Mouse (Mus musculus) lung, postnatal 14 days (tissue): Measurements from ENCODE around the gene Bcas3.

Source experiments
- DNase-seq: peaks from one replicate; pipeline ENCODE4 v3.0.0; 2021

The Bcas3 gene

DNA sequence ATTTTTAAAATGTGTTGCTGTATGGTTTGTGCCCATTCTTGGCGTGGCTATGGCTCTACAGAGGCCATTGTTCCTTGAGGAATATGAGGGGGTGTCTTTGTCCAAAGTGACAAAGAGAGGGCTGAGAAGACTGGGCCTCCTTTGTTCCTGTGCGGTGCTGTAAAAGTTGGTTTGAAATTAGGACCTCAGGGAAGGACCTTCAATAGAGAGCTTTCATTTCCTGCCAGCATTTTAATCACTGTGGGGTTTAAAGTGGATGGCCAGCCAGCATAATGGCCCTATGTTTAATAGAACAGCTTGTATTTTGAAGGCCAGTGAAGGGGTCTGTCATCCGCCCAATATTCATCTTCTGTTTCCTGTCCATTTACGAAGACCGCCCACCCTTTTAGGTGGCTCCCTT lies 325.7 kb downstream of the Bcas3 start:
- DNase-seq = no peak

DNA sequence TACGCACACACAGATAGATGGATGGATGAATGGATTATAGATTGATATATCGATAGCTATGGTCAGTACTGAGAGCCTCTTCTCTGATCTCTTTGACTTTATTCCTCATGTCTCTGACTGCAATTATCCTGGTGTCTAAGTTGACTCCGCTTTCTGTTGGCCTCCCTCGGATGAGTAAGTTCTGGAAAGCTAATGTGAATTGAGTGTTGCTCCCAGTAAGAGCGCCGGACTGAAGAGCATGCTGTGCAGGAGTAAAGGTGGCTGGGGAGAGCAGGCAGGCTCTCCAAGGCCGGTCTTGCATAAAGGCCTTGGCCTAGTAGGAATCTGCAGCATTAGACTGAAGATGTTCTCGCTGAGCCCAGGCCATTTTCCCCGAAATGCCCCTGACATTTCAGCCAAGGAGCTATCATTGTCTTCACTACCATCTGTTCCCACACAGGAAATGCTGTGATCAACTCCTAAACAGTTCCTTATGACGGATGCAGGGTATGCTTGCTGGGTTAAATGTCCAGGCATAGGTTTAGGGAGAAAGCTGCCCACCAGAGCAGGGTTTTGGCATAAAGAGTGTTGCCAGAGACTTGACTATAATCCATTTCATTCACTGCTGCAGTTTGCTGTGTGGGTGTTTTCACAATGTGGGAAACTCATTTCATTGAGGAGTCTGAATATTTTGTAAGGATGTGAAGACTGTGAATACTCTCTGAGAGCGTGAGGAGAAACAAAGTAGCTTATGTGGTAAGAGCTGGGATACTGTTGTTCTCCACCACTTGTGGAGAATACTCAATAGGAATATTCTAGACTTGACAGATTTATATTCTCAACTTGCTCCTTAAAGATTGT lies 328.8 kb downstream of the Bcas3 start:
- no peak for DNase-seq

DNA sequence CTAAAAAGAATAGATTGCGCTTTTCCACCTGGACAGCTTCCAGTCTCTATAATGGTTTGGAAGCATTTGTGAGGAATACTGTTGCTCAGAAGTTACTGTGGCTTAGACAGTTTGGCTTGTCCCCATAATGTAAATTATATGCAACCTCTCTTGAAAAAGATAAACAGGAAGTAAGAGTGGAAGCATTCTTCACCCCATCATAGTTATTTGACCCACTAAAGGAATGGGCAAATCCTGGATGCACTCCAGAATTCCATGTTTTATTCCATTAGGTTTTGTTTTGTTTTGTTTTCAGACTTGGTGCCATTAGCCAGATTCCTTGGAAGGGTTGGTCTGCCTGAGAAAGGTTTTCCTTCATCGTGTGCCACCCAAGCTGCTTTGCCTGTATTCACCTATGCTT lies 332.0 kb downstream of the Bcas3 start:
- DNase-seq = no peak

DNA sequence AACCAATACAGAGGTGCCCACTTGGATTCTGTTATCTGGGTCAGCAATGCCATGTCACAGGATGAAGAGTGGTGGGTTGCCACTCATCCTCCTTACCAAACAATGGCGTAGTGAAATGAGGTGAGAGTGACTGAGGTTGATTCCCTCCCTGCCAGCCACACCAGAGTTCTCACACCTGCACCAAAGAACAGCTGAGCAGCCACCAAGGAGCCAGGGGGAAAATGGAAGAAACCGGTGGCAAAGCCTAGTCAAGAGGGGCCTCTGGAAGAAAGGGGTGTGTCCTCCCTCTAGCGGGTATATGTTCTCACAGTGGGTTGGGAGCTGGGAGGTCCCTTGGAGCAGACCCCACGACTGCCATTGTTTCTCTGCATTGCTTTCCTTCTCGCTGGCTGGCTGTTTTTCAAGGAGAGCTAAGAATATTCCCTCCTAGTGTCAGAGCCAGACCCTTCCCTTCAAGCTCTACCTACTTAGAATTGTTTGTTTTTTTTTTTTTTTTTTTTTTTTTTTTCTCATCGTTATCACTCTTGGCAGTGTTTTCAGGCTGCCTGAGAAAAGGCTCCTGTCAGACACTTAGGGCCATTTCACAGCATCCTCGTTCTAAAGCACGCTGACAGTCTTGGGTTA lies 335.0 kb downstream of the Bcas3 start:
- DNase-seq = no peak

DNA sequence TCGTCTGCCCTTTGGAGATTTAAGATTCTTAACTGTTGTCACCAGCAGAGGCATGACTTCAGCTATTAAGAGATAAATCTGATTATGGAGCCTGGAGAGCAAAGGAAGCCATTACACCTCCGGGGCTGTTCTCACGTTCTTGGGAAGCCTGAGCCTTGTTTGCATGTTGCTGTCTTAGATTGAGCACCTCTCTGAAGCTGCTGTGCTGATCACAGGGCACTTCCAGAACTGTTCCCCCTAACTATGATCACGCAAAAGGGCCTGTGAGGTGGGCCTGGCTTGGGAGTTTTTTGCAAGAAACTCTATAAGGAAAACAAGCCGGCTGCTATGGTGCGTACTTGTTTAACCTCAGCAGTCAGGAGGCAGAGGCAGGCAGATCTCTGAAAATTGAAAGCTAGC lies 335.5 kb downstream of the Bcas3 start:
- no peak for DNase-seq

DNA sequence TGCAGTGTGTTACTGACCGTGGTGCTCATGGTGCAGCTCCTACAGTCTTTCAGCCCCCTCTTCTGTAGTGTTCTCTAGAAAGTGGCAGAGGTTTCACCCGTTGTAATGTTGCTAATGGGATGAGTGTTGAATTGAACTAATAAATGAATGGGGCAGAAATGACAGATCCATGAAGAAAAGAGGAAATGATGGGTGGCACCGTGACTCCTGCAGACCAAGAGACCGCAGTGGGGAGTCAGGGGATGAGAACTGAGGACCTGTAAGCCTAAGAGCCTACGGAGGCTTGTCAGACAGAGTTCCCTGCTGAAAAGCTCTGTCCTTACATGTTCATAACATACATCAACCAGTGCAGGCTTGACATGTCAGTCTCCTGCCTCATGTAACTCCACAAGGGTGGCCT lies 336.3 kb downstream of the Bcas3 start:
- DNase-seq = no peak

DNA sequence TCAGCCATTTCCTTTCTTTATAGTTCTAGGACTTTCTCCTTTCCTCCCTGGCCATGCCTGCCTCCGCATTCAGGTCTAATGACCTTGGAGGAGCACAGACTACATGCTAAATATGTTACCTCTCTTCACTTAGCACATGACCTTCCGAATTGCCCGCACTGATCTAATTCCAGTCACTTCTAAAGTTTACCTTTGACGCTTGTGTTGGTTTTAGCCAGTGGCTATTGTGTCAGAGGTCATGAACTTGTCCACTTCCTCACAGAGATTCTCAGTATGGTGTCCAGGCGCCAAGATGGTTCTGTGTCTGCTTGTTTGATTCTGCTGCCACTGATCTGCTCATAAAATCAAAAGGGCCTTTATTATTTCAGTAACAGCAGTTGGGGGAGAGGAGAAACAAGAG lies 338.3 kb downstream of the Bcas3 start:
- DNase-seq = no peak

DNA sequence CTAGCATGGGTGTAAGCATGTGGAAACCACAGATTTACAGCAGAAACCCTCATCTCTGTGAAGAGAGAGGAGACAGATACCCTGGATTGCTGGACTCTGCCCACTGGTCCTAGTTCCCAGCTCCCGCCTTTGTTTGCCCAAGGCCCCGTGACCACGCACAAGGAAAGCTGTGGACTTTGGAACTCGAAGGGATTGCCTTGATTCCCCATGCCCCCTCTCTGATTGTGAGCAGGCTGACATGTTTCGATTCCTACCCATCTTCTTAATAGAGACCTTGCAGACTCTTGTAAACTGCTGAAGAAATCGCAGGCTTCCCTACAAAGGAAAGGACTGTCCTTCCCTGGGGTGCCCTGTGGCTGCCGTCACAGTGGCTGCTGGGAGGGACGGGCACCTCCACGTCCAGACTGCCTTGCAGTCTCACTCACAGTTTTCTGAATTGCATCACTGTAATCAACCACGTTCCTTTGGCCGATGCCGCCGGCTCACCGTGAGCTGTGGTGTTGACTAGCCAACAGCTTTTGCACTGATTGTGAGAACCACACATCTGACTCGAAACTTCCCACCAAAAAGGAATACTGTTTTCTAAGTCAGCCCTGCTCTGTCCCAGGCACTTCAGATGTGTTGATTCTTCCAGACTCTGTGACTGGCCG lies 342.8 kb downstream of the Bcas3 start:
- no peak for DNase-seq

DNA sequence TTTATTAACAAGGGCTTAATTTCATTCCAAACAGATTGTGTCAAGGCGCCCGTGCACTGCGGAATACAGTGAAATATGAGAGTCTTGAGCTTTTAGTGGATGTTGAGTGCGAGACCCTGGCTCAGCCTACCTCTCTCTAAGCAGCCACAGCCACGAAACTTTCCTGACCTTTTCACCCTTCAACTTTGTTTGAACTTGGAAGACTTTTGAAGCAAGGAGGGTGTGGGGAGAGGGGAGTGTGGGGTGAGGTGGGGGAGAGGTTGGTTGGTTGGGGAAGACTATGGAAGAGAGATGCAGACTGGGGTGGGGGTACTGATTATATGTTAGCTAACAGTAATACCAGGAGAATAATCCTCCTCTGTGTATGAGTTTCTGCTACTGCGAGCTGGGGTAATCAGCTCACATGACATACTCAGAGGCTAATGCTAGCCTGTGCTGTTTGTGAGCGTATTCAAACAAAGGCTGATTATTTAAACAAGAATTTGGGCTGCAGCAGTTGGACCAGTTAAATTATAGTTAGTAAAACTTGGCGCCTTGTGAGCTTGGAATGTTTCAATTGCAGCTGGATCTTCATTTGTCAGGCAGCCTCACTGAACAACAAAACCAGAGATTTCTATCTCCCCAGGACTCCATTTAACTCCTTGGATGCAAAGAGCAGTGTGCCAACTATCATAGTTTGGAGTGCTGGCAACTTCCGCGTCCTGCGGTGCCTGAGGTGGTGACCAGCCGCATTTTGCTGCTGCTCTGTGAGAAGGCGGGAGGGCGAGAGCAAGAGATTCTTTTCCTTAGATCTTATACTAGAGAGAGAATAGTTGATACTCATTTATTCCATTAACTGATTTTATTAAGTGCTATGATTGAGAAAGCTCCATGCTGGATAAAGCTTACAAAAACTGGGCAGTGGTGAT lies 343.8 kb downstream of the Bcas3 start:
- no peak for DNase-seq

DNA sequence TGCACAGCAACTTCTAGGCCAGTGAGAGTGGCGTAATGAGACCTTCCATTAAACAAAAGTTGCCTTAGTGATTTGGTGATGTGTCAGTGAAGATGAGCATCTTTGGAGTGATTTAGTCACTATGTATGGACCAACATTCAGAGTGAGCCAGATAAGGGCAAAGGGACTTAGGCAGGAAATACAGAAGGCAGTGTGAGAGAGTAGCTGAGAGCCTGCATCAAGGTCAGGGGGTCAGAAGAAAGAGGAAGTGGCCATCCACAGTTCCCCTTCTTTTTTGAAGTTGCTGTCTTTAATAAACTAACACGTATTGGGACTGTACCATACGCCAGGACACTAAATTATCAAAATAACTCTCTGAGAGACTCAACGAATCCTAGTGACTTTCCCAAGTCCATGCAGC lies 344.5 kb downstream of the Bcas3 start:
- DNase-seq = no peak

DNA sequence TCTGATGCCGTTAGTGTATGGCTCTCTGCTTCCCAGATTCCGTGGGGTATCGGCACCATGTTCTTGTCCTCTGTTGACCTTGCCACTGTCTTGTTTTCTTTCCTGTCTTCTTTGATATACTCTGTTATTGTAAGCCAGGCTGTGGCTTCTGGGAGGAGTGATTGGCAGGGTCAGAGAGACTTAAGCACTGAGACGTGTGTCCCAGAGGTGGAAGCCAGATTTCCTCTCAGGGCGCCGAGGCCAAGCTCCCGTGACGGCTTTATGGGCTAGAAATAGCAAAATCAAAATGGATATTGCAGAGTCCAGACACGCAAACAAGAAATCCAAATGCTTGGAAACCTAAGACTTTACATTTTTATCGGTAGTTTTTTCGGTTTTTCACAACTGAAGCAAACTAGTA lies 345.3 kb downstream of the Bcas3 start:
- DNase-seq = no peak

DNA sequence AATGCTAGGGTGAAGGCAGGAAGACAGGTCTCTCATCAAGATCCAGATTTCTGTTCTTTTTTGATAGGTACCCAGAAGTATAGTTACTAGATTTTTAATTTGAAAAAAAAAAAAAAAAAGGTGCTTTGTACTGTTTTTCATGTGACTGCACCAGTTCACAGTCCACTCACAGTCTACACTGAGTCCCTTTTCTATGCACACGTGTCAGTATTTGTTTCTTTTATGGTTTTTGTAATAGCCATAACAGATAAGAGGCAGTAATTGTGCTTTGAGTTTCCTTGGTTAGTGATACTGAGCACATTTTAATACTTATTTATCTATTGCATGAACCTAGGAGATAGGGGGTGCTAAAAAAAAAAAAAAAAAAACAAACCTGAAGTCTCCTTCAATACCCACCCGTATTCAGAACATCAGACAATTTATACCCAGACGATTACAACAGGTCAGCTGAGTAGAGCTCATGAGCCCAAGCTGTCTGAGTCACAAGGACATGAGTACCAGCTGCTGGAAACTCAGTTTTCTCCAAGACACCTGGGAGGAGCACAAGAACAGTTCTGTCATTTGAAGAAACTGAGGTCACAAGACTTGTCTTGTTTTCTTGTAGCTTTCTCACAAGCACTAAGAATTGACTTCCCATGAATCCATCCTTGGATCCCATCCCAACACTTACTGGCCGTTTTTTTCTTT lies 351.2 kb downstream of the Bcas3 start:
- no peak for DNase-seq

DNA sequence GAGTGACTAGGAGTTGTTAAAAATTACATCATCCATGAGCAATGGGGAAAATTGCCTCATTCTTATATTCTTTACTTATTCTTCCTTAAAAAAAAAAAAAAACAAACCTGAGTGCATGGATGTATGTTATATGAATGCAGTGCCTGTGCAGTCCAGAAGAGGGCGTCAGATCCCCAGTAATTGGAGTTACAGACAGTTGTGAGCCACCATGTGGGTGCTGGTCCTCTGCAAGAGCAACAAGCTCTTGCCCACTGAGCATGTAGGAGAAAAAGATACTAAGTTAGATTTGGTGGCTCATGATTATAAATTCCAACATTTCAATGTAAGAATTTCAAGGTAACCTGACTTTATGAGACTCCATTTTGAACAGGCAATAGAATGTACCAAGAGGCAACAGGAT lies 353.7 kb downstream of the Bcas3 start:
- DNase-seq = no peak

DNA sequence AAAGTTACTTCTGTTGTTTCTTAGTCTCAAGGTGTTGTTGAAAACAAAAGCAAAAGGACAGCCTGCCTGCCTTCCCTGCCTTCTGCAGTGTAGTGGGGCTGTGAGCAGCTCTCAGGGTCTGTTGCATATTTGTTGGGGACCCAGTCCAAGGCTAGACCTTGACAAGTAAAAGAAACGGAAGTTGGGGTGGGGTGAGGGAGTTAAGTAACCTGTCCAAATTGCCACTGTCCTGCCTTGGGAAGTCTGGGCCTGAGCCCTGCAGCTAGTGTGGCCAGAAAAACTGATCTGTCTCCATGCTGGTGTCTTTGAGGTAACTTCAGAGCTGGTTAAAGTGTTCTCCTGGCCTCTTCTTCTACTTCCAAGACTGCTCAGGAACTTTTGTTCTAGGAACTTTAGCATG lies 354.5 kb downstream of the Bcas3 start:
- DNase-seq = no peak

DNA sequence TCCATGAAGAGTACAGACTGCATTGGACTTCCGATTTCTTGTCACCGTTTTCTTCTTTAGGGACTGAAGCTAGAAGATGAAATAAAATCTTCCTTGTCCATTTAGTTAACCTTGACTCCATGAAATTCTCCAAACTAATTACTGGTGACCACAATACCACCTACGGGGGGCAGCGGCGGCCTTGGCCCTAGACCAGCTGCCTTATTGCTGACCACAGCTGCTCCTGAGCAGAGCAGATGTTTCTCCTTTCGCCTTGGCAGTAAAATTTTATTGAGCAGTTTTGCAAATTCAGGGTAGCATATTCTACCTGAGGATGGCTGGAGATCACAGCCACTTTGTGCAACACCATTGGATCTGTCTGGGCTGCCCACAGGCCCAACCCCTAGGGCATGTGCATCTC lies 356.2 kb downstream of the Bcas3 start:
- DNase-seq = no peak

DNA sequence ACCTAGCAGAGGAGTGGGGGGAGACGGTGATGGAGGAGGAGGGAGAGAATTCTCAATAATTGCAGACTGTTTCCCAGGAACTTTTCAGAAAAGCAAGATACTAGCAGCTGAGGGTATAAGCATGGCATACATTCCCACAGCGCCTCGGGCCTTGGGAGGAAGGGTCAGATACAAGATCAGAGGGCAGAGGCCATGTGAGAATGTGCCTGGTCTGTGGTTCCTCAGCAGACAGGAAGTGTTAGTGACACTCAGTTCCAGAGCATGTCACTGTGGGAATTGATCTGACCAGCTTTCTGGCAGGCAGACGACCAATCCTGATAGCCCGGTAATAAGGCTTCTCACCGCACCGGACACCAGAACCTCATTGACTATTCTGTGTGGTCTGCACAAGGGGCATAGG lies 357.2 kb downstream of the Bcas3 start:
- DNase-seq = no peak

DNA sequence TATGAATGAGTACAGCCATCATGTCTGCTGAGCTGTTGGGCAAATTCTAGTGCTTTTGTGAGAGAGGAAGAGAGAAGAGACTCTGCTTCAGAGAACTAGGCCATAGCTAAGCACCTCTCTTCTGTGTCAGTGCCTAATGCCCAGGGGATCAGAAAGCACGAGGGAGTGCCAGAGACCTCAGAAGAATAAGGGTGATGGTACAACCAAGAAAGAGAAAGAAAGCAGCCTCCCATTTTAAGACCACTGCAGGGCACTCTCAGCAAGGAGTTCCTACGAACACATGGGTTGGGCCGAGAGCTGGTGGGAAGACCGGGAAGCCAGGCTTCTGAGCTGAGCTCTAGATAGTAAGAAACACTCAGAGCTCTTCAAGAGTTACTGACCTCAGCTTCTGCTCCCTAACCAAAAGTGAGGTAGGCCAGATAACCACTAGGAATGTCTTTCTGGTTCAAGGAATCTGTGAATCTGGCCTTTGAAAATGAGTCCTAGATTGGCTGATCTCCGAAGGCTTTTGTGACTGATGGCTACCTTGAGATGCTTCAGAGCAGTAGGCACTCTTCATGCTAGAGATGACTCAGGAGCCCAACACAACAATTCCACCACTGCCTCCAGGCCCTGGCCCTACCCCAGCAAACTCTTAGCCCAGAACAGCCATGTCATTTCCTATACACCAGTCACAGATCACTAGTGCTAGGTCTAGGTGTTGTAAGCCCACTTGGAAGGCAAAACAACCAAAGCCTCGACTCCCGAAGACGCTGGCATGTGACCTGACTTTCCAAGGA lies 359.2 kb downstream of the Bcas3 start:
- DNase-seq = no peak

DNA sequence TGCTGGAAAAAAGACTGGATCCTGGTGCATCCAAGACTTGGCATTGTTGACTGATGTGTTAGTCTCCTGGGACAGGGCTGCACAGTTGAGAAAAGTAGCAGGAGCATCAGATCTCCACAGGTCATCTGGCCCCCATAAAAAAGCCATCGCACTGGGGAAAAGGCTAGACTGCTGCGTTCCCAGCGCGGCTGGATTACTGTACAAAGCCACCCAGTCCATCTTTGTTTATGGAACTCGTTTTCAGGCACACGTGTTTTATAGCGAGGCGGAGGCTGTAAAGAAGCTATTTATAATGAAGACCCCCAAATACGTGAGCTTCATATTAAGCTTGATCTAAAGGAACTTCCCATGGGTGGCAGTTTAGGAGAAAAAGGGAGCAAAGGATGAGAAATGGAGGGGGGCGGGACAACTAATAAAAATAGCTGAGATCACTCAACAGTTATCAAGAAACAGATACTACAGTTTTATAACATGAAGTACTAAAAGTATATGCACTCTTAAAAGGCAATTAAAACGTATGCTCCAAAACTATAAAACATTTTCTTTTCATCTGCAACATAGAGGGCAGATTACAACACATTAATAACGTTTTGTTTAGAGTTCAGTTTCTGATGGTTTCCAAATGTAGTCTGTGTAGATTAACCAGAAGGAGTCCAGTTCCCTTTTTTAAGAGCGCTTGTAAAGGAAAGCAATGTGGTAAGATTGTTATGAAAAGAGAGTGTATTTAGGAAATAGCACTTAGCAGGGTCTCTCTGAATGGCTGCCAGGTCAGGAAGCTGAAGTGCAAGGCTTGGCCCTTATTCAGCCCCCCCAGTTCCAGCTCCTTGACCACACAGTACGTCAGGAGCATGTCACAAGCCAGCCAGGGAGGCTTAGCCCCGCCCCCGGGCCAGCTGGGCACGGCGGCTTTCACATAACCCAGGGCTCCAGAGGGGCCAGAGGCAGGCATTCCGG lies 360.2 kb downstream of the Bcas3 start:
- DNase-seq = peak; percentile 90

DNA sequence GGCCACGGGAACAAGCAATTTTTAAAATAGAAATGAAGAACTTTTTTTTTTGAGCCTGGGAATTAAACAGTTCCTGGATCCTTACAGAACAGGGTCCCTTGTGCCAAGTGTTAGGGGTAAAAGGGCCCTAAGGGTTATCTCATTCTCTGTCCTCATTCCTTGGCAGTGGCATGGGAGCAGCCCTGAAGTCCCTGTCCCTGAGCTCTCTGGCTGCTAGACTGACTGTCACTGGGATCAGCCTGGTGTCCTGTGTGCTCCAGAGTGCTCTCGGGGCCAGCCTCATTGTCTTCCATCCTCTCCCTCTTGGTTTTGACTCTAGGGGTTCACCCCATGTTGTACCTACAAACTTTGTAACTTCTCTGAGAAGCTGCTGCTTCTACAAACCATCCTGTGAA lies 360.8 kb downstream of the Bcas3 start:
- DNase-seq = no peak

DNA sequence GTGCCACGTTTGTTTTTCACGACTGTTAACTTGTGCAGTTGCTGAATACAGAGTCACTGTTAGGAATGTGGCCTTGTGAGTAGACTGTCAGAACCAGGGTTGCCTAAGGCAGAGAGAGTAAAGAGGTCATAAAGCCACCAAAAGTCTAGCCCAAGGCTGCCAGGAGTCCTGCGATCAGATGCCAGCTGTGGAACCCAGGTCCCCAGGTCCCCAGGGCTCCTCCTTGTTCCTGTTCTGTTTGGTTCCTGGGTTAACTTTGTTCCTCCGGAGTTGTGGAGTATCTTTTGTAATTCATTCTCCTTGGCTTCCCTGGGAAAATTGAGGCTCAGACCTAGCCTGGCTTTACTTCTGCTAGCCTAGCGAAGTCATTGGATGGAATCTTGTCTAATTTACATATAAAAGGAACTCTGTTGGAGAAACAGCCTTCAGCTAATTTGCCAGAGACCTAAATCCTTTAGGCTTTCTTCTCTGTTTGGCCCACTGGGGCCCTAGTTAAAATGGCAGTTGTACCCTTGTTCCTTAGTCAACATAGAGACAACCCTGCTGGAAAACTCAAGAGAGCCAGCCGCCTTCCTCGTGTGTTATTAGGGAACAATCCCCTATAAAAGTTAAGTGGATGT lies 361.5 kb downstream of the Bcas3 start:
- no peak for DNase-seq
